Mouse (Mus musculus) lung, adult 2 months (tissue): Measurements from ENCODE around the gene Camta1. TPM values are rescaled to one million over a fixed set of nuclear protein-coding genes. Genes with fewer than 3 reads are reported as not detected.

ENCODE experiments used
- DNase-seq: peaks from one replicate; pipeline ENCODE4 v3.0.0; 2022
- H3K4me1 ChIP-seq: fragments of 200-500 bp; 2 replicates; pipeline ENCODE4 v1.6.1; 2011; ENCODE audit warnings: low read length; ENCODE audit not compliant: control insufficient read depth, insufficient read depth
- H3K4me3 ChIP-seq: fragments of 200-500 bp; replicated peaks from 2 replicates; pipeline ENCODE3; 2011; ENCODE audit warnings: low read depth, mild to moderate bottlenecking, control low read depth, low read length; ENCODE audit errors: extremely low read depth
- CTCF ChIP-seq: fragments of 200-500 bp; IDR thresholded peaks from 2 replicates; pipeline ENCODE4 v1.5.1; 2011; ENCODE audit warnings: mild to moderate bottlenecking, low read length, control low read depth; ENCODE audit not compliant: insufficient read depth
- POLR2A ChIP-seq: fragments of 200-500 bp; IDR thresholded peaks from 2 replicates; pipeline ENCODE4 v1.6.1; 2011; ENCODE audit warnings: low read depth, mild to moderate bottlenecking, control low read depth, low read length, borderline replicate concordance; ENCODE audit errors: extremely low read depth
- WGBS: fragments of 180-500 bp; shearing (Covaris S2); methylation state at CpG from one replicate; pipeline ENCODE4 v1.1.7; 2018; 5-methylcytosine and 5-hydroxymethylcytosine counted together
- polyA plus RNA-seq: library from polyadenylated mRNA; depleted of rRNA; stranded (reverse); fragments of >200 nt; gene quantifications from 2 replicates; pipeline ENCODE4 v1.2.3, GENCODE M21; 2012

Camta1 gene
- polyA plus RNA-seq, 1 experiment: 10.4 TPM

GRCm38 (mm10) chr4:151300706-151301105 is 561.0 kb downstream of the Camta1 start:
- Histone ChIP-seq H3K4me3 (no peak overlapping the region), H3K4me1 (no peaks in the 10 kb centered on the region)
- DNase-seq: no peak
- WGBS: 17% methylated on average over 15 of the region's 15 CpGs
- no peak for TF ChIP-seq POLR2A
- no peak for TF ChIP-seq CTCF

DNA sequence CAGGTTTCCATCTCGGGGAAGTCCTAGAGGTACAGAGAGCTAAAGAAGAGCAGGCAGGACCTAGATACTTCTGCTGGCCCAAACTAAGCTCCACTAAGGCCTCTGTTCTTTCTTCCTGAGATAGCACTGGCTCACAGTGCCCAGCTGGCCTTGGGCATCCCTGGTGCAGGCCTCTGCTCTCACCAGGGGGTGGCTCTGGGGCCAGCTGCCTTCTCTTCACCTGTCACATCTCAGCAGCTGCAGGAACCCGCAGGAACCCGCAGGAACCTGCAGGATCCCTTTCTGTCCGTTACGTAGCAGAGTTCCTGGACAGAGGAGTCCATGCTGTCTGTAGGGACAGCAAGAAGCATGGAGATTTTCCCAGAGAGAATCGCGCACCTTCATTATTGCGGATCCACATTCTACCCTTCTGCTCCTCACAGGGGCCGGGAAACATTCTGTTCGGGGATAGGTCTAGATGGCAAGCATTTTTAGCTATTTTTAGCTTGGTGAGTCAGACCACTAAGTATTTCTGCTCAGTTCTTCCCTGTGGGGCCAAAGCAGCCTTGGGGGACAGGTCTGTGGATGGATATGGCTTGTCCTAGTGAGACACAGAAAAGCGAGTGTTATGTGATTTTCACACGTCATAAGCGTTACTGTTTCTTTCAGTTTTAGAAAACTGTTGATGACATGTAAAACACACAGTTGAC is 566.0 kb downstream of the Camta1 start:
- TF ChIP-seq CTCF (no peak), POLR2A (no peak)

DNA sequence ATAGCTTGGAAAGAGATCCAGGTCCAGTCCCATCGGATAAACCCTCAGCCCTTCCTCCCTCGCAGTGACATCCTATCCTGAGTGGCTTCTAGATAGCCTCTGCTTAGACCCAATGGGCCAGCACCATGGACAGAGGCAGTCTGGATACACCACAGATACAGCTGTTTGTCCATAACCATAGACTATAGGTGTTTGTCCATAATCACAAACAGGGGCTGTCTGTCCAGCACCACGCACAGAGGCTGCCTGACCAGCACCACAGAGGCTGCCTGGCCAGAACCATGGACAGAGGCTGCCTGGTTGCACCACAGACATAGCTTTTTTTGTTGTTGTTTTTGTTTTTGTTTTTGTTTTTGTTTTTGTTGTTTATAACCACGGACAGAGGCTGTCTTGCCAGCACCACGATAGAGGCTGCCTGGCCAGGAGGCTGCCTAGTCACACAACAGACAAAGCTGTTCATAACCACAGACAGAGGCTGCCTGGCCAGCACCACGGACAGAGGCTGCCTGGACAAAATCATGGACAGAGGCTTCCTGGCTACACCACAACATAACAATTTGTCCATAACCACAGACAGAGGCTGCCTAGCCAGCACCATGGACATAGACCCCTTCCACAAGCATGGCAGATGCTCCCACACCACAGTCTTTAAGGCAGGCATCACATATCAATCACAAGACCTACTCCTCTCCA is 572.6 kb downstream of the Camta1 start:
- TF ChIP-seq POLR2A (no peak), CTCF (no peak)
- H3K4me1 ChIP-seq: no peaks in the 10 kb centered on the region
- H3K4me3 ChIP-seq: no peak overlapping the region
- WGBS: 59% methylated on average over 6 of the region's 6 CpGs
- DNase-seq: peak; percentile 9

More for the DNA sequence above, 566.0 kb downstream of the Camta1 start:
- DNase-seq: no peak
- Histone ChIP-seq H3K4me3 (no peak overlapping the region), H3K4me1 (no peaks in the 10 kb centered on the region)
- WGBS: 61% methylated on average over 13 of the region's 13 CpGs

GRCm38 (mm10) chr4:151285905-151286445 is 575.7 kb downstream of the Camta1 start:
- H3K4me3 ChIP-seq: no peak overlapping the region
- TF ChIP-seq POLR2A (no peak), CTCF (no peak)
- DNase-seq: no peak
- WGBS: 64% methylated on average over 12 of the region's 12 CpGs
- no peaks in the 10 kb centered on the region for H3K4me1 ChIP-seq

DNA sequence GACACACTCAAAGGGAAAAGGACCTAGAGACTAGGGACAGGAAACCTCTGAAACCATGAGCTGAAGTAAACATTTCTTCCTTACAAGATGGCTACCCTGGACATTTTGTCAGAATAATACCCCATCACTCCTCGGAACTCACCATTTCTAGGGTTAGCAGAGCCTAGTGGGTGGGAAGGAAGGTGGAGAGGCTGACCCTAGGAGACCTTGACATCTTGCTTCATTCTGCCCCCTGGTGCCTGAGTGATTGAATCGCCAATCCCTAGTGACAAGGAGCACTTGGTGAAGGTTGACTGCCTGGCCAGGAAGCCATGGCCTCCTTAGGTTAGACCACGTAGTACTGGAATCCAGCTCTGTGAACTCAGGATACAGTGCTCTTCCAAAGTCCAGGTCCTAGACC is 576.2 kb downstream of the Camta1 start:
- TF ChIP-seq CTCF: no peak
- no peak for TF ChIP-seq POLR2A
- DNase-seq: no peak
- H3K4me3 ChIP-seq: no peak overlapping the region
- H3K4me1 ChIP-seq: no peaks in the 10 kb centered on the region
- 65% methylated on average over 3 of the region's 3 CpGs for WGBS

DNA sequence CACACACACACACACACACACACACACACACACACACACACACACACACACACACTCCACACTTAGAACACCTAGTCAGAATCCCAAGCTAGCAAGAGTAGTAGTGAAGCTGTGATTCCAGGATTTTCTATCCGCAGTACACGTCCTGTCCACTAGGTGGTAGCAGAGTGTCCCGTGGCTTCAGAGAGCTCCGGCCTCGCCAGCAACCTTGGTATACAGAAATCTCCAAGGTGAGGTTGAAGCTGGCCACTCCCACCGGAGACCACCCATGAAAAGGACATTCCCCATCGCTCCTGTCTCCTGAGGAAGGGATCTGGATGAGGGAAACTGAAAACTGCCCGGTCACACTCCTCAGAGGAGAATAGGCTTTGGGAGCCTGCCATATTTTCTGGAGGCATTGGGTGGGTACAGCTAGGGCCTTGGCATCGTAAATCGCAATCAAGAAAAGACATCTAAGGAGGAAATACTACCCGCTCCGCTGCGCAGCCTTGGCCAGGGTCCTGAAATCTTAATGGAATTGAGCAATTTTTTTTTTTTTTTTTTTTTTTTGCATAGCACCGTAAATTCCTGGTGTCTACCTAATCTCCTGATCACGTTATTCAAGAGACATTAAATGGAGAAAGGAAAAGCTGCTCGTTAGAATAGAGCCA is 578.5 kb downstream of the Camta1 start:
- Histone ChIP-seq H3K4me1 (no peaks in the 10 kb centered on the region), H3K4me3 (no peak overlapping the region)
- WGBS: 28% methylated on average over 16 of the region's 16 CpGs
- DNase-seq: peak; percentile 53
- no peak for TF ChIP-seq POLR2A
- TF ChIP-seq CTCF: peak; percentile 86

DNA sequence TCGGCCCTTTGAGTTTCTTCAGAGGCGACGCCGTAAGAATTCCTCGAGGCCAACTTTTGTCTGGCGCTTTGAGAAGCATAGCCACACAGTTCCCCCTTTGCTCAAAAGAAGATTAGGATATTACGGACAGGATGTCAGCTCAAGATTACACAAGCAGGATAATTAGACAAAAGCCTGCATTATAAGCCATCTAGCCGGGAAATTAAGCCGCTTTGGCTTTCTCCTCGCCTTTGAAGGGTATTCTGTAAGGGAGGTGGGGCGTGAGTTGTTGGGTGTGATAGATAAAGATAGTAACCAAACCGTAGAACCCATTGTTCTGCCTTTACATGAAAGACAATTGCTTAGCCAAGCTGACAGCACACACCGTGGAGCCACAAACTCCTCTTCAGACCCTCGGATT is 579.6 kb downstream of the Camta1 start:
- no peak overlapping the region for H3K4me3 ChIP-seq
- H3K4me1 ChIP-seq: no peaks in the 10 kb centered on the region
- 61% methylated on average over 14 of the region's 14 CpGs for WGBS
- TF ChIP-seq CTCF: no peak
- no peak for TF ChIP-seq POLR2A
- DNase-seq: no peak

DNA sequence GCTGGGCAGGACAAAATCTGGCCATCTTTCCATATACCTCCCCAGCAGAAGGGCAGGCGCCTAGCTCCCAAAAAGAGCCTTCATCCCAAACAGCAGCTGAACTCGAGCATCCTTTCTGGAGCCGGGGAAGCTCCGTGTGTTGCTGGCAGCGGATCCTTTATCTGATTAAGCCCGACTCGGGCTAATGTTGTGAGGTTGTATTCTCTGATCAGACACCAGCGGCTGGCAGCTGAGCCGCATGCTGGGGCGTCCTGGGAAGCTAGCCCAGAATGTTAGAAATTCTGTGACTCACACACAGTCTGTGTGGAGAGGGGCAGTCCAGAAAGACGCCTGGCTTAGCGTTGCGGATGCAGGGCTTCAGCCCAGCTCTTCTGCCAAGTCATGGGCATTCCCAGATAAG is 586.4 kb downstream of the Camta1 start:
- TF ChIP-seq CTCF: no peak
- no peak for TF ChIP-seq POLR2A
- WGBS: 48% methylated on average over 13 of the region's 13 CpGs
- Histone ChIP-seq H3K4me3 (no peak overlapping the region), H3K4me1 (peaks cover 3% of the 10 kb centered on the region; the same call in 1 of the 2 replicates)
- DNase-seq: no peak

GRCm38 (mm10) chr4:151263786-151264414 is 597.8 kb downstream of the Camta1 start:
- 40% methylated on average over 14 of the region's 14 CpGs for WGBS

More at GRCm38 (mm10) chr4:151263786-151264414, 597.8 kb downstream of the Camta1 start:
- Histone ChIP-seq H3K4me1 (no peaks in the 10 kb centered on the region), H3K4me3 (no peak overlapping the region)
- DNase-seq: no peak
- TF ChIP-seq POLR2A (no peak), CTCF (no peak)
